Mouse (Mus musculus): Measurements from ENCODE around the gene Slc25a35.
"Not testable (repeated sequence)": the region's sequence is repeated elsewhere in the genome, so short reads cannot be mapped to it uniquely, and the experiment has no call there.

Gene Slc25a35

GRCm38 (mm10) chr11:68962159-68962558 is 5.8 kb upstream of the Slc25a35 start:
- CTCF ChIA-PET = not testable (repeated sequence)

- CTCF ChIA-PET = no interaction called here
These were observed 4.5 kb upstream of the Slc25a35 start for GRCm38 (mm10) chr11:68963405-68963804.

- CTCF ChIA-PET = no interaction called here
These were observed 2.9 kb upstream of the Slc25a35 start for GRCm38 (mm10) chr11:68965050-68965449.

- CTCF ChIA-PET = interaction anchor here (0.7 kb wide), 1 partner anchor 69 kb away, joined by 7 read pairs; no protein-coding TSS in a partner anchor
These were observed 2.1 kb upstream of the Slc25a35 start for GRCm38 (mm10) chr11:68965845-68966244.

- CTCF ChIA-PET = interaction anchor here (0.9 to 1.2 kb wide), 2 partner anchors 9 to 553 kb away, joined by 3 to 5 read pairs; no protein-coding TSS in a partner anchor
These were observed 1.4 kb upstream of the Slc25a35 start for GRCm38 (mm10) chr11:68966554-68966953.

- CTCF ChIA-PET = interaction anchor here (0.7 to 1.7 kb wide), 3 partner anchors 12 to 1559 kb away, joined by 3 to 22 read pairs (median 4); no protein-coding TSS in a partner anchor
These were observed 821 bp downstream of the Slc25a35 start for GRCm38 (mm10) chr11:68968752-68969151.

- CTCF ChIA-PET = no interaction called here
These were observed 2.3 kb downstream of the Slc25a35 start for GRCm38 (mm10) chr11:68970232-68970631.

- CTCF ChIA-PET = not testable (repeated sequence)
These were observed 5.5 kb downstream of the Slc25a35 start for GRCm38 (mm10) chr11:68973250-68974058.

- CTCF ChIA-PET = no interaction called here
These were observed 6.1 kb downstream of the Slc25a35 start for GRCm38 (mm10) chr11:68974059-68974450.

- CTCF ChIA-PET = interaction anchor here (0.7 kb wide), 1 partner anchor 66 kb away, joined by 4 read pairs; no protein-coding TSS in a partner anchor
These were observed 7.2 kb downstream of the Slc25a35 start, which contains the start of gene Rangrf for GRCm38 (mm10) chr11:68975085-68975484. Rangrf (minus strand) TSS chr11:68975185.

GRCm38 (mm10) chr11:68975601-68976000 is 7.7 kb downstream of the Slc25a35 start:
- CTCF ChIA-PET = interaction anchor here (0.6 kb wide), 1 partner anchor 9 kb away, joined by 5 read pairs; no protein-coding TSS in a partner anchor

GRCm38 (mm10) chr11:68979320-68979733 is 11.4 kb downstream of the Slc25a35 start:
- CTCF ChIA-PET = interaction anchor here (0.6 to 3.4 kb wide), 2 partner anchors 11 to 36 kb away, joined by 5 to 22 read pairs; partner anchors contain the start of gene Slc25a35

- CTCF ChIA-PET = interaction anchor here (0.7 to 3.4 kb wide), 2 partner anchors 13 to 258 kb away, joined by 9 to 22 read pairs; partner anchors contain the start of gene Slc25a35
These were observed 13.0 kb downstream of the Slc25a35 start for GRCm38 (mm10) chr11:68980919-68981318.

GRCm38 (mm10) chr11:68982639-68983369 is 14.9 kb downstream of the Slc25a35 start:
- CTCF ChIA-PET = interaction anchor here (3.4 kb wide), 1 partner anchor 15 kb away, joined by 22 read pairs; the partner anchor contains the start of gene Slc25a35

- CTCF ChIA-PET = no interaction called here
These were observed 19.5 kb downstream of the Slc25a35 start for GRCm38 (mm10) chr11:68987365-68987882.

- CTCF ChIA-PET = no interaction called here
These were observed 20.4 kb downstream of the Slc25a35 start for GRCm38 (mm10) chr11:68988341-68988740.

- CTCF ChIA-PET = no interaction called here
These were observed 25.2 kb downstream of the Slc25a35 start for GRCm38 (mm10) chr11:68993122-68993521.

- CTCF ChIA-PET = no interaction called here
These were observed 26.4 kb downstream of the Slc25a35 start for GRCm38 (mm10) chr11:68994377-68994776.

GRCm38 (mm10) chr11:68997080-68997479 is 29.1 kb downstream of the Slc25a35 start:
- CTCF ChIA-PET = no interaction called here

GRCm38 (mm10) chr11:69002782-69003181 is 34.9 kb downstream of the Slc25a35 start:
- CTCF ChIA-PET = not testable (repeated sequence)

- CTCF ChIA-PET = interaction anchor here (0.5 kb wide), 1 partner anchor 146 kb away, joined by 10 read pairs; no protein-coding TSS in a partner anchor
These were observed 35.7 kb downstream of the Slc25a35 start for GRCm38 (mm10) chr11:69003592-69003991.

GRCm38 (mm10) chr11:69005193-69005592 is 37.3 kb downstream of the Slc25a35 start:
- CTCF ChIA-PET = interaction anchor here (0.6 kb wide), 1 partner anchor 193 kb away, joined by 3 read pairs; no protein-coding TSS in a partner anchor

All from spleen, embryonic (tissue).